Mouse (Mus musculus) c-Kit-positive CD71-negative TER-119-negative erythroid progenitor cells, embryonic 14.5 days (primary cell): ENCODE measurements around the gene Ppp1r14a.

Experiments used
- DNase-seq: peaks from one replicate; pipeline ENCODE4 v3.0.0-alpha.2; 2013; ENCODE audit warnings: low read depth

The Ppp1r14a gene

GRCm38 (mm10) chr7:29334156-29334555 is 45.0 kb downstream of the Ppp1r14a start:
- no peak for DNase-seq

- DNase-seq, result no peak
Measured at GRCm38 (mm10) chr7:29335276-29335675, 46.2 kb downstream of the Ppp1r14a start.

GRCm38 (mm10) chr7:29335841-29336671 is 46.9 kb downstream of the Ppp1r14a start:
- no peak for DNase-seq

- DNase-seq, result no peak
Measured at GRCm38 (mm10) chr7:29336795-29337319, 47.7 kb downstream of the Ppp1r14a start.

- DNase-seq, result no peak
Measured at GRCm38 (mm10) chr7:29337766-29338165, 48.7 kb downstream of the Ppp1r14a start.

- no peak for DNase-seq
Measured at GRCm38 (mm10) chr7:29338351-29338919, 49.3 kb downstream of the Ppp1r14a start.

GRCm38 (mm10) chr7:29338984-29339679 is 50.0 kb downstream of the Ppp1r14a start:
- no peak for DNase-seq

- no peak for DNase-seq
Measured at GRCm38 (mm10) chr7:29340247-29340646, 51.1 kb downstream of the Ppp1r14a start.

- DNase-seq, result no peak
Measured at GRCm38 (mm10) chr7:29340838-29341237, 51.7 kb downstream of the Ppp1r14a start.

- no peak for DNase-seq
Measured at GRCm38 (mm10) chr7:29341722-29342121, 52.6 kb downstream of the Ppp1r14a start.

GRCm38 (mm10) chr7:29342489-29343092 is 53.5 kb downstream of the Ppp1r14a start:
- no peak for DNase-seq
